Mouse (Mus musculus) retina, adult 2 months (tissue): ENCODE measurements around the gene Tacc2.
"Not testable (repeated sequence)": the region's sequence is repeated elsewhere in the genome, so short reads cannot be mapped to it uniquely, and the experiment has no call there.

Source experiments
- DNase-seq: peaks from one replicate; pipeline ENCODE4 v3.0.0-alpha.2; 2012; ENCODE audit warnings: low read depth, low spot score

Tacc2 gene

DNA sequence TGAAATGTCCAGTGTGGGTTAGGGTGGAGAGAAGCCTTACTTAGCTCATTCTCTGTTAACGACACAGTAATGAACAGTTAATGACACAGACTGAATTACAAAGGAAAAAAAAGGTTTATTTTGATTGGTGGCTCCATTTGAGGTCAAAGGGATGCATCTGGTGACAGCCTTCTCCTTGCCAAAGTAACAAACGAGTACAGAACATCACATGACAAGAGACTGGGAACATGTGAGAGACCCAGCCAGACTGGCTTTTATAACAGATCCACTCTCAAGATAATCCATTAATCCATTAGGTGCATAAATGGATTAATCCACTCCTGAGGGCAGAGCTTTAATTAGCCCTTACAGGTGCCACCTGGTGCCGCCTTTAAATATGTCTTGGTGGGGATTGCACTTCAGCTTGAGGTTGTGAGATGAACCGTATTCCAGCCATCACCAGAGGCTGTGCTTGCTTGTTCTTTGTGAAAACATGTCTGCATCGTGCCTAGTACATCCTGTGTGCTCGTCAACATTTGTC lies 75.9 kb downstream of the Tacc2 start:
- DNase-seq, result peak; percentile 76

DNA sequence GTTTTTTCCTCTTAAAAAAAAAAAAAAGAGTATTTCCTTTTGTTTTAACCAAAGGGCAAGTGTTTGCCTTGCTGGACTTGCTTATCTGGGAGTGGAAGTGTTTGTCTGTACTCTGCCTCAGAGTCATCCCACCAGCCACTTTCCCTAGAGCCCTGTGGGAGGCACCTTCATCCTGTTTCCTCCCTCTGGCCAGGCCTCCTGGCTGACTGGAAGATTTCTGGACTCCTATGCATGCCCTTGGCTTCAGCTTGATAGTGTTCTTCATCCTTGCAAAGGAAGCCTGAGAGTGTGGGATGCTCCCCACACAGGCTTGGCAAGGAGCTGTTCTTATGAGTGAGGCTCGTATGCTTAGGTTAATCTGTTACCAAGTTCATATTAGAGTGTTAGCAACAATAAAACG lies 77.3 kb downstream of the Tacc2 start:
- no peak for DNase-seq

DNA sequence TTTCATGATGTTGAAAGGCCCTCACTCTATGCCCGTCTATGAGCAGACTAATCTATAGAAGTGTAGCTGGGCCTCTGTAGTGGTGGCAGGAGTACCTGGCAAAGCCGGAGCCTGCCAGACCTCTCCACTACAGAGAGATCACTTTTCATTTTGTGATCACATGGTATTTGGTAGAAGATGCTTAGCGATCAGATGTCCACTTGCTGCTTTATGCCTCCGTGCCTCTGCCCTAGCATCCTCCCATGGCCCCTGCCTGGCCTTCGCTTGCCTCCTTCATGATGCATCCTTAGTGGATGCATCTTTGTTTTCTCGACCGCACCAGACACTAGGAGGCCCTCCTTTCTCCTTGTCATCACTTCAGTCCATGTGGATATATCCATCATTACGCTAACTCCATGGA lies 79.7 kb downstream of the Tacc2 start:
- DNase-seq, result no peak

GRCm38 (mm10) chr7:130657751-130658150 lies 80.5 kb downstream of the Tacc2 start:
- DNase-seq, result no peak

DNA sequence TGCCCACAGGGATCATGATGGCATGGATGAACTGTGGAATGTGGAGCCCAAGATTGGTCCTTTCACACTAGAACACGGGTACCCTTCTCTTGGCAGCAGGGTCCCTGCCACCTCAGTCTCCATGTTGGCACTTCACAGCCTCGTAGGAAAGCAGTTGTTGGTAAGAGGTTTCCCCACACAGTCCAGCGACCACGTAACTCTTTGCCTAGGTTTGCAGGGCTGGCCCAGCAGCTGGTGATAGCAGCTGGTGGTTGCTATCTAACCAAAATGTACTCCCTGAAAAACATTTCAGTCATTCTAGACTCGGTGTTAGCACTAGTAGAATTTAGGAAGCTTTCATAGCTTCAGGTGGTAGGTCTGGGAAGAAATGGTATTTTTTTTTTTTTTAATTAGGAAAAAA lies 81.9 kb downstream of the Tacc2 start:
- no peak for DNase-seq

DNA sequence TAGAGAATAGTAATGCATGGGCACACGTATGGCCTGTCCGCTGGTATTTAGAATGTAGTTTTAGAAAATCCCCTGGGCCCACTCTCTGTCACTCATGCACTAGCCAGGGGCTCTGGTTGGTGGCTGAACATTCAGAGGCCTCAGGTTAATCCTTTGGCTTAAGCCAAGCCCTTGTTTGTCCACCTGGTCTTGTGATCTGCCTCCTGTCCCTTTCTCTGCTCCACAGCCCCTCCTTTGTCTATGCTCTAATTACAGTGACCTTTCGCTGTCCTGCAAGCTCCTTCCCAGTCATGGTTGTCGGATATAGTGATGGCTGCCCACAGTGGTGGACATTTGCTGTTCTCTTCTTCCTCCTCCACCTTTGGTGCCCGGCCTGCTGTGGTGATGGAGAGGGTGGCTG lies 85.0 kb downstream of the Tacc2 start:
- DNase-seq, result no peak

DNA sequence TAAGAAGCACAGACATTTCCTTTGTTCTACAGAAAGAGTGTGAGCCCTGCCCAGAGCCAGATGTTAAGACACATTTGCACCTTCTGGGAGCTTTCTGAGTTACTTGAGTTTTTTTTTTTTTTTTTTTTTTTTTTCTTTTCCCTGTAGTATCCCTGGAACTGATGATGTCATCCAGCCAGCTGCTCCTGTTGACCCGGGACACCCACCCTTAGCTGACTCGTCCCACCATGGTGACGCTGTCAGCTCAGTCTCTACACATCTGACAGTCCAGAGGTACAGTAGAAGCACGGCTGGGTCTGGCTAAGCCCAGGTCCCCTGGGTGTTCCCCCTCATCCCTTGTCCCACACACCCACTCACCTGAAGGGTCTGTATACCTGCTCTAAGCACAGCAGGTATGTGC lies 85.6 kb downstream of the Tacc2 start:
- no peak for DNase-seq

GRCm38 (mm10) chr7:130664037-130664436 lies 86.8 kb downstream of the Tacc2 start:
- no peak for DNase-seq

DNA sequence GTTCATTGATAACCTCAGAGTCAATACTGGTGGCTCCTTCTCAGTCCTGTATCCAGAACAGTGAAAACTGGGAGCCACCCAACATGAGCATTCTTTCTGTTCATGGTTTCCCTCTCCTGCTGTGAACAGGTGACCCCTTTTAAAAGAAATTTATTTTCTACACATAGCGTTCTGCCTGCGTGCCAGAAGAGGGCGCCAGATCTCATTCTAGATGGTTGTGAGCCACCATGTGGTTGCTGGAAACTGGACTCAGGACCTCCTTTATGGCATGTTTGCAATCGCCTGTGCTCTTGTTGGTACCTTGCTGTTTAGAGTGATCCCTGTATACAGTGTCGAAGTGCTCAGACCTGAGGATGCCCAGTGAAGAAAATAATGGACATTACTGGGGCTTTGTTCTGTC lies 87.4 kb downstream of the Tacc2 start:
- DNase-seq, result no peak

GRCm38 (mm10) chr7:130665358-130665757 lies 88.1 kb downstream of the Tacc2 start:
- no peak for DNase-seq

DNA sequence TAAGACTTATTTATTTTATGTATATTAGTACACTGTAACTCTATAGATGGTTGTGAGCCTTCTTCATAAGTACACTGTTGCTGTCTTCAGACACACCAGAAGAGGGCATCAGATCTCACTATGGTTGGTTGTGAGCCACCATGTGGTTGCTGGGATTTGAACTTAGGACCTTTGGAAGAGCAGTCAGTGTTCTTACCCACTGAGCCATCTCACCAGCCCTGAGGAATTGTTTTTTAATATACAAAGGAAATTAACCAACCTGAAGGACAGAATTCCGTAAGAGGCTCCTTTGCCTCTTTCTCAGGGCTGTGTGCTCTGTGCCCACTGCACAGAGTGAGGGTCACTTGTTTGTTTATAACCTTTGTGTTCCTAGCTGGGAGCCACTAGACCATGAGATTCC lies 90.8 kb downstream of the Tacc2 start:
- not testable (repeated sequence) for DNase-seq

DNA sequence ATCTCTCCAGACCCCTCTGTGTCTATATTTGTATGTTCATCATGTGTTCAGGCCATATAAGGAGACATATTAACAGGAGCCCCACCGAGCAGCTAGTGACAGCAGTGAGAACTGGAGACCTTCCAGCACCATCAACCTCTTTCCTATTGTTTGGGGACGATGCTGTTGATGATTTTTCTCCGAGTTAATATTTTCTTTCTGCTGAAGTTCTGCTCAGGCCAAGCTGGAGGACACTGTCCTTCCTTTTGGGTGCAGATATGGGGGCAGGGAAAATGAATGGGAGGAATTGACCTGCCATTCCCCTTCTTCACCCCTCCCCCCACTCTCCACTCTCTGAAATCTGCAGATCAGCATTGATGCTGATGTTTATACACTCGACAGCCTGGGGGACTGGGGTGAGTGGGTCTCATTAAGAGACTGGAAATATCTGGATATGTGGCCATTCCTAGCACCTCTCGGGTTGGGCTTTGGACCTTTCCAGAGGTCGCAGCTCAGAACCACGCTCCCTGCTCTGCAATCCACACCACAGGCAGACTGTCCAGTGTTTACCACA lies 91.6 kb downstream of the Tacc2 start:
- no peak for DNase-seq

DNA sequence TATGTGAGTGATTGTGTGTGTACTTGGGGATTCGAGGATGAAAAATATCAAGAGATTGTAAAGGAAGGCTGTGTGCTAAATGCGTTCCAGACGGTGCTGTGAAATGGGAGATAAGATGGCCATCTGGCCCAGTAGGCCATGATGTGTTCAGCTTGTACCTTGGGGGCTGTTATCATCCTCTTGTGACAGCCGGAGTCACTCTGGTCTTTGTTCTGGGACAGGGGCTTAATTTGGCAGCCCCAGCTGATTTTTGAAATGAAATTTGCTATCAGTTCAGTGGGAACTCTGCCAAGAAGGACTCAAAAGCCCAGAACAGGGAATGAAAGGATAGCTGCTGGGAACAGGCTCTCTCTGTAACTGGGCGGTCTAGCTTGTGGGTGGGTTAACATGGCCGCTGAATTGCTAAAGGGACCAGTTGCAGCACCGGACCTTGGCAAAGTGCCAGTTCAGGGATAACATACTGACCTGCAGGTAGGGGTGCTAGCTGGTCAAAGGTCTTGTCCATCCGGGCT lies 92.2 kb downstream of the Tacc2 start:
- DNase-seq, result no peak

GRCm38 (mm10) chr7:130670358-130670757 lies 93.1 kb downstream of the Tacc2 start:
- DNase-seq, result no peak

GRCm38 (mm10) chr7:130671301-130671700 lies 94.1 kb downstream of the Tacc2 start:
- no peak for DNase-seq

DNA sequence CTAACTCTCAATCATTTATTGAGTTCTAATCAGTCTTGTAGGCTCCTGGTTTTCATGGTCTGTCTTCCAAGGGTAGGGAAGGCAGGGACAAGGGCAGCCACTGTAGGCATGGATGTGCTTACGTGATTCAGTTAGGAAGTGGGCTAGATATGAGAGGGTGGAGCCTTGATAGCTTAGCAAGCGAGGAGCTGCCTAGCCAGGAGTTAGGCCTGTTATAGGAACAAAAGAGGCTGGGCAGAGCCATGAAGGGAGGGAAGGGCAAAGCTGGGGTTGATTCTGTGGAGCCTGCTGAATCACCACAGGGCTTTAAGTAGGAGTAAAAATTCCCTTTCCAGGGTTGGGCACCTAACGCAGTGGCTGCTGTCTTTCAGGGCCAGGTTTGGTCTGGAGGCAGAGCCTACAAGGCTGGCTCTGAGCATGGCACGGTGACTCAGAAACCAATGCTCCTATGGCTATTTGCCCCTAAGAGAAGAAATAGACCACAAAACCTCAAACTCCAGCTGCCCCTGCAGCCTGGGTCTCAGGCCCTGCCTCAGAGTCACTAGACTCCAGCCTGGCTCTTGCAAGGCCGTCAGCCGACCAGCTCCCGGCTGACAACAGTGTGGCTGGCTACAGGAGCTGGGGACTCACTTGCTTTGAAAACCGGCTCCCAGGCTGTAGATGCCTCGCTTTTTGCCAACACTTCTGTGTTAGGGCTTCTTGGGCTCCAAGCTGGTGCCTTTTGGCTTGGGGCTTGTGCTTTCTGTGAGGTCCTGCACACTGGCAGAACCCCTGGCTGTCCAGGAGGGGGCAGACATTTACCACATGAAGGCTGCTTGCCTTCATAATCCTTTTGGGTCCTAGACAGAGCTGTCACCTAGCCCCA lies 96.2 kb downstream of the Tacc2 start:
- no peak for DNase-seq

GRCm38 (mm10) chr7:130674526-130674925 lies 97.3 kb downstream of the Tacc2 start:
- DNase-seq, result no peak

GRCm38 (mm10) chr7:130676885-130677540 lies 99.8 kb downstream of the Tacc2 start:
- no peak for DNase-seq

GRCm38 (mm10) chr7:130677541-130678274 lies 100.5 kb downstream of the Tacc2 start:
- DNase-seq, result no peak

GRCm38 (mm10) chr7:130678414-130678813 lies 101.2 kb downstream of the Tacc2 start:
- no peak for DNase-seq

- no peak for DNase-seq
Observed at GRCm38 (mm10) chr7:130681798-130682197, 104.6 kb downstream of the Tacc2 start.

- DNase-seq, result no peak
Observed at GRCm38 (mm10) chr7:130688601-130689000, 111.4 kb downstream of the Tacc2 start.
